Mouse (Mus musculus) forebrain, embryonic 12.5 days (tissue): ENCODE results near the gene Sptlc2. TPM values are rescaled to one million over a fixed set of nuclear protein-coding genes. Genes with fewer than 3 reads are reported as not detected.

Experiments
- ATAC-seq: fragments of 200-750 bp; cut with Nextera tagmentation; 2 replicates; pipeline ENCODE4 v1.8.0; 2017; ENCODE audit warnings: moderate TSS enrichment; ENCODE audit not compliant: low FRiP score
- H3K27ac ChIP-seq: fragments of 300-500 bp; sonication (generic); 2 replicates; pipeline ENCODE4 v1.5.1; 2016; ENCODE audit warnings: mild to moderate bottlenecking
- H3K27me3 ChIP-seq: fragments of 300-500 bp; sonication (generic); 2 replicates; pipeline ENCODE4 v1.6.1; 2016; ENCODE audit warnings: mild to moderate bottlenecking
- H3K36me3 ChIP-seq: fragments of 300-500 bp; sonication (generic); replicated peaks from 2 replicates; pipeline ENCODE4 v1.6.1; 2016; ENCODE audit warnings: mild to moderate bottlenecking
- H3K4me1 ChIP-seq: fragments of 300-500 bp; sonication (generic); 2 replicates; pipeline ENCODE4 v1.6.1; 2016
- H3K4me2 ChIP-seq: fragments of 300-500 bp; sonication (generic); 2 replicates; pipeline ENCODE4 v1.6.1; 2016; ENCODE audit warnings: mild to moderate bottlenecking, moderate library complexity
- H3K4me3 ChIP-seq: fragments of 300-500 bp; sonication (generic); replicated peaks from 2 replicates; pipeline ENCODE4 v1.5.1; 2016; ENCODE audit warnings: mild to moderate bottlenecking
- H3K9ac ChIP-seq: fragments of 300-500 bp; sonication (generic); 2 replicates; pipeline ENCODE4 v1.6.1; 2016; ENCODE audit warnings: mild to moderate bottlenecking
- H3K9me3 ChIP-seq: fragments of 300-500 bp; sonication (generic); 2 replicates; pipeline ENCODE4 v1.6.1; 2016
- WGBS: fragments of 180-500 bp; shearing (Covaris S2); methylation state at CpG from one replicate; pipeline ENCODE4 v1.1.7; 2016; 5-methylcytosine and 5-hydroxymethylcytosine counted together
- microRNA-seq: library from miRNA; unstranded; fragments of <30 nt; microRNA quantifications from one replicate; pipeline ENCODE4, GENCODE M21; 2017
- polyA plus RNA-seq: library from polyadenylated mRNA; unstranded; fragments of >200 nt; fragmentation: Nextera tagmentation; extraction: Ambion mirVana; gene quantifications from 2 replicates; pipeline ENCODE4 v1.2.1, GENCODE M21; 2016

The Sptlc2 gene
- polyA plus RNA-seq, 1 experiment from 2014 or later, result 54.2 TPM

- H3K4me3 ChIP-seq, result no peak overlapping the region
- no peak overlapping the region for H3K4me2 ChIP-seq
- peaks cover 7% of the 10 kb centered on the region for H3K4me1 ChIP-seq
- H3K27me3 ChIP-seq, result no peaks in the 10 kb centered on the region
- 96% methylated on average over 8 of the region's 8 CpGs for WGBS
- H3K9me3 ChIP-seq, result no peaks in the 10 kb centered on the region
- no peak for ATAC-seq
- peaks cover 71% of the 10 kb centered on the region for H3K36me3 ChIP-seq
- H3K9ac ChIP-seq, result no peak overlapping the region
- H3K27ac ChIP-seq, result no peak overlapping the region
These were observed 127.6 kb downstream of the Sptlc2 start for GRCm38 (mm10) chr12:87260562-87260961.

GRCm38 (mm10) chr12:87256629-87257028, 131.5 kb downstream of the Sptlc2 start:
- 94% methylated on average over 5 of the region's 5 CpGs for WGBS
- Histone ChIP-seq H3K4me3 (no peak overlapping the region), H3K9me3 (no peaks in the 10 kb centered on the region), H3K4me1 (no peaks in the 10 kb centered on the region), H3K36me3 (peaks cover 84% of the 10 kb centered on the region), H3K27ac (no peak overlapping the region), H3K4me2 (no peak overlapping the region), H3K9ac (no peak overlapping the region), H3K27me3 (no peaks in the 10 kb centered on the region)
- ATAC-seq, result no peak

Small RNA genes within 50 kb of the gene (microRNA-seq; reads per million reads assigned to microRNA genes)
- gene Gm47293 (not detected), gene Mir3068 (32.0 reads per million, percentile 39 among the genes with 10 or more reads in this experiment)

Other genes with a start within 250 kb of the Sptlc2 start
- 24.3 and 28.3 TPM in 2 replicates for gene Gstz1, start 241.2 kb downstream of the Sptlc2 start, polyA plus RNA-seq
- 16.2 and 16.6 TPM in 2 replicates for gene Pomt2, start 240.4 kb downstream of the Sptlc2 start, polyA plus RNA-seq
- 1.4 and 1.7 TPM in 2 replicates for gene Samd15, start 188.6 kb downstream of the Sptlc2 start, polyA plus RNA-seq
- gene Tmed8, start 187.9 kb downstream of the Sptlc2 start, polyA plus RNA-seq, result 6.0 and 6.4 TPM in 2 replicates
- 0.73 and 1.1 TPM in 2 replicates for gene Noxred1, start 149.6 kb downstream of the Sptlc2 start, polyA plus RNA-seq
- 59.7 and 62.0 TPM in 2 replicates for gene Vipas39, start 122.1 kb downstream of the Sptlc2 start, polyA plus RNA-seq
- gene Ahsa1, start 121.9 kb downstream of the Sptlc2 start, polyA plus RNA-seq, result 204 and 205 TPM in 2 replicates
- gene Ism2, start 88.7 kb downstream of the Sptlc2 start, polyA plus RNA-seq, result 1.2 and 1.8 TPM in 2 replicates
- 283 and 293 TPM in 2 replicates for gene Slirp, start 55.5 kb upstream of the Sptlc2 start, polyA plus RNA-seq
- gene Alkbh1, start 55.7 kb upstream of the Sptlc2 start, polyA plus RNA-seq, result 48.8 and 55.9 TPM in 2 replicates
- gene Snw1, start 83.9 kb upstream of the Sptlc2 start, polyA plus RNA-seq, result 149 and 153 TPM in 2 replicates
- gene Gm5788, start 106.4 kb upstream of the Sptlc2 start, polyA plus RNA-seq, result not detected in 2 replicates
- gene Gm8300, start 126.0 kb upstream of the Sptlc2 start, polyA plus RNA-seq, result not detected in 2 replicates
- not detected in 2 replicates for gene Oog1, start 214.3 kb upstream of the Sptlc2 start, polyA plus RNA-seq
- not detected in 2 replicates for gene Gm4027, start 230.5 kb upstream of the Sptlc2 start, polyA plus RNA-seq